Mouse (Mus musculus) megakaryocyte, embryonic 14.5 days (primary cell): Measurements from ENCODE around the gene Abcb6.

ENCODE experiments used
- FLI1 ChIP-seq: IDR thresholded peaks from 2 replicates; pipeline ENCODE4 v1.6.1; 2012; ENCODE audit warnings: low read length, inconsistent platforms, mixed read lengths
- GATA1 ChIP-seq: IDR thresholded peaks from 3 replicates; pipeline ENCODE4 v1.6.1; 2012; ENCODE audit warnings: mixed read lengths, low read length, inconsistent platforms, borderline replicate concordance

GRCm38 (mm10) chr1:75142301-75143261 lies 37.6 kb downstream of the Abcb6 start, which contains the start of the genes Cnppd1 and Retreg2:
- TF ChIP-seq GATA1 (no peak), FLI1 (no peak)
